Mouse (Mus musculus): Measurements from ENCODE around the gene F2. TPM values are rescaled to one million over a fixed set of nuclear protein-coding genes. Genes with fewer than 3 reads are reported as not detected.

F2 gene
- polyA plus RNA-seq, 1 experiment from 2014 or later = 0.20 TPM

- H3K27me3 ChIP-seq (ENCODE audit: insufficient read depth, poor library complexity, severe bottlenecking) = no peaks in the 10 kb centered on the region
- H3K4me1 ChIP-seq (replicated peaks) = peaks cover 2% of the 10 kb centered on the region; the same call in 1 of the 2 replicates
- peaks cover 82% of the 10 kb centered on the region for H3K36me3 ChIP-seq
- H3K4me3 ChIP-seq = no peak overlapping the region
- WGBS = 81% methylated on average over 8 of the region's 8 CpGs
- no peak for DNase-seq (ENCODE audit: low spot score)
- no peaks in the 10 kb centered on the region for H3K9me3 ChIP-seq
- H3K27ac ChIP-seq = no peak overlapping the region
Observed at GRCm38 (mm10) chr2:91656774-91657173, 20.6 kb upstream of the F2 start.

DNA sequence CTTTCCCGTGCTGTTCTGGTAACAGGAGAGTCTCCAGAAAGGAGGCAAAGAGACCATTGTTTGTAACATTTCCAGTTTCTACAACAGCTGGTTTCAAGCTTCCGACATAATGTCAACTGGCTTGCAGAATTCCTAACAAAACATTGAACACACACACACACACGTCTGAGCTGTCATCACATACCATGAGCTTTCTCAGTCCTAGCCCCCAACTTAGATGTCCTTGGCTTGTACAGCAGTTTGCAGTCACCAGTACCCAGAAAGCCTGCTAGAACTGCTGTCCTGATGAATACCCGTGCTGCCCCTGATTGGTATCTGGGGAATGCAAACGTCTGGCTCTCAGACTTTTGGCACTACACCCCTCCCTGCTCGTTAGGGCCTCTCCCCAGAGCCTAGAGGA lies 19.6 kb upstream of the F2 start:
- no peak overlapping the region for H3K27ac ChIP-seq
- H3K4me1 ChIP-seq (replicated peaks) = peaks cover 9% of the 10 kb centered on the region
- H3K27me3 ChIP-seq (ENCODE audit: insufficient read depth, poor library complexity, severe bottlenecking) = no peaks in the 10 kb centered on the region
- H3K9me3 ChIP-seq = no peaks in the 10 kb centered on the region
- WGBS = 85% methylated on average over 6 of the region's 6 CpGs
- DNase-seq (ENCODE audit: low spot score) = no peak
- H3K4me3 ChIP-seq = no peak overlapping the region
- peaks cover 74% of the 10 kb centered on the region for H3K36me3 ChIP-seq

DNA sequence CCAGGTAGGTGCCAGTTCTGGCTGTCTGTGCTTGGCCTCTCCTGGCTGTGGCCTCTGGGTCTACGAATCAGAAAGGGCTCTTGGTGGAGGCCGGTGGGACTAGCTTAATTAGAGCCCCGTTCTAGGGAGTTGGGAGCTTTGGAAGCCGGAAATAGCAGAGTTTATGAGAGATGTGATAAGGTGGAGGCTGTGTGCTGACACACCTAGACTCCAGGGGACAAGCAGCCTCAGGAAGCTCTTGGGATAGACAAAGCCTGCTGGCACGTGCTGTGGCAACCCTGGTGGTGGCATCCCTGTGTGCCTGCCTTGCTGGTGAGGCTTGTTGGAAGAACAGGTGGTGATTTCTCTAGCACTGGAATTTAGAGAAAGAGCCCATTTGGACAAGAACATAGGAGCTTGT lies 19.2 kb upstream of the F2 start:
- Histone ChIP-seq H3K4me1 (replicated peaks) (peaks cover 13% of the 10 kb centered on the region), H3K27me3 (ENCODE audit: insufficient read depth, poor library complexity, severe bottlenecking) (no peaks in the 10 kb centered on the region), H3K9me3 (no peaks in the 10 kb centered on the region), H3K36me3 (peaks cover 72% of the 10 kb centered on the region), H3K4me3 (no peak overlapping the region), H3K27ac (no peak overlapping the region)
- no peak for DNase-seq (ENCODE audit: low spot score)
- WGBS = 89% methylated on average over 5 of the region's 5 CpGs

DNA sequence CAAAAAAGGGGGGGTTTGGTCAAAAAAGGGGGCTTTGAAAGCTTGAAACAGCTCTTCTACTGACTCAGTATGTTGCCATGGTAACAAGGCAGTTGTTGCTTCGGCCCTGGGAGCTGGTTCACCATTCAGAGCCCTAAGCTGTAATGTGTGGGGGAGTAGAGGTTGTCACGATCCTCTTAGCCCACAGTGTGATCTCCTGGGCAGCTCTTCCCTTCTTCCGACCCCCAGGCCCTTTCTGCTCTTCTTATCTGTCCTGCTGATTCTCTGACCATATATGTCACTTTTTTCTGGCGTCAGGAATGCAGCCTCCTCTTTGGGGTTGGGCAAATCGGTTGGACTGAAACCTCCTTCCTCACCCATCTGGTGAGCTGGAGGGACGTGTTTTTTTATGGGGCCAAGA lies 16.6 kb upstream of the F2 start:
- Histone ChIP-seq H3K27ac (no peak overlapping the region), H3K4me3 (no peak overlapping the region), H3K27me3 (ENCODE audit: insufficient read depth, poor library complexity, severe bottlenecking) (no peaks in the 10 kb centered on the region), H3K36me3 (peaks cover 53% of the 10 kb centered on the region), H3K9me3 (no peaks in the 10 kb centered on the region), H3K4me1 (replicated peaks) (peaks cover 25% of the 10 kb centered on the region)
- WGBS = 62% methylated on average over 6 of the region's 6 CpGs
- no peak for DNase-seq (ENCODE audit: low spot score)

DNA sequence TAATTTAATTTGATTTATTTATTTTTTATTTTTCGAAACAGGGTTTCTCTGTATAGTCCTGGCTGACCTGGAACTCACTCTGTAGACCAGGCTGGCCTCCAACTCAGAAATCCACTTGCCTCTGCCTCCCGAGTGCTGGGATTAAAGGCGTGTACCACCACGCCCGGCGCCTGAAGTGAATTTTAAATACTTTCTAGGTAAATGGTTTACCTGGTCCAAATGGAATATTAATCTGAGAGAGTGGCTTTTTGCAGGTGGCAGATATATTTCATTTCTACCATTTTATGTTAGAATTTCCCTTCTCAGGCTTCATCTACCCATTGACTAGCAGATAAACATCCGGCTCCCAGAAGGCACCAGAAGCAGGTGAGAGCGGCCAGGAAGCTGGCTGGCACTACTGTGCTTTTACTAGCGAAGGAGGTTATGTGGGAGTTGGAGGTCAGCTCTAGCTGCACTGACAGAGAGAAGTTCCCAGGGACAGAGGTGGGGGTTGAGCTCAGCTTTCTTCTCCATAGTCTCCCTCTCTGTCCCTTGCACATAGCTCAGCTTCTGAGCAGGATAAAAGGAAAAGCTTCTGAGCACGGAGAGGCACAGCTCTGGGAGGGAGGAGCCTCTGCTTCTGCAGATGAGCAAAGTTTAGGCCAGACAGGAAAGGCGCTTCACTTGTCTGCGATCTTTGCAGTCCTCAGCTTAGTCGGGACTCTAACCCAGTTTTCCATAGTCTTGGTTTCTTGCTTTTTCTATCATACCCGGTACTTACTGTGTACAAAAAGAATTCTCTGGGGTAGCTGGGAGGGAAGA lies 15.4 kb upstream of the F2 start:
- no peak for DNase-seq (ENCODE audit: low spot score)
- no peak overlapping the region for H3K27ac ChIP-seq
- H3K36me3 ChIP-seq = peaks cover 53% of the 10 kb centered on the region
- no peaks in the 10 kb centered on the region for H3K9me3 ChIP-seq
- H3K4me3 ChIP-seq = no peak overlapping the region
- peaks cover 25% of the 10 kb centered on the region for H3K4me1 ChIP-seq (replicated peaks)
- no peaks in the 10 kb centered on the region for H3K27me3 ChIP-seq (ENCODE audit: insufficient read depth, poor library complexity, severe bottlenecking)
- WGBS = 89% methylated on average over 14 of the region's 14 CpGs

DNA sequence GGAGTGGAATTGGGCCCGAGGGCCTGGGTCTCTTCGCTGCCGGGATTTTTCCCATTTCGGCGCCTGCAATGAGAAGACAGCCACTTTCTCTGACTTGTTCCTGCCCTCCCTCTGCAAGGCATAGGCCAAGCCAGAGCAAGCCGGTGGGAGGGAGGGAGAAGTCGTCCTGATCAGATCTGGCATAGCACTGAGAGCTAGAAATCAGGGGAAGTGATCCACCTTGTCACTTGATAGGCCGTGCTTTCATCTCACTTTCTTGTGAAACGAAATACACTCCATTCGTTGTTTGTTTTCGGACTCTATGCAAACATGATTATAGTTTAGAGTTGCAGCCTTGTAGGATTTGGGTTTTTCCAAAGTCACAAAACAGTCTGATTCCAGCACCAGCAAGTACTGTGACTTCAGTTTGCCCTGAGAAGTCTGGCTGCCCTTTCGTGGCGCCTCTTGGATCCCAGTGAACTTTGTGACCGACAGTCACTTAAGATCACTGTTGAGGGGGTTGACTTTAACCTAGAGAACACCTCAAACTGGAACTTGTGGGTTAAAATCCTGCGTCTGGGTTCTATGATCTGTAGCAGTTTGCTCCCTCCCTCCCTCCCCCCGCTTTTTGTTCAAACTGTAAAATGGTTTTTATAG lies 14.3 kb upstream of the F2 start:
- peak overlapping the region; percentile 99 for H3K4me3 ChIP-seq
- peak overlapping the region; percentile 95 for H3K27ac ChIP-seq
- peaks cover 53% of the 10 kb centered on the region for H3K36me3 ChIP-seq
- no peaks in the 10 kb centered on the region for H3K27me3 ChIP-seq (ENCODE audit: insufficient read depth, poor library complexity, severe bottlenecking)
- DNase-seq (ENCODE audit: low spot score) = no peak
- peaks cover 25% of the 10 kb centered on the region for H3K4me1 ChIP-seq (replicated peaks)
- WGBS = 21% methylated on average over 16 of the region's 16 CpGs
- no peaks in the 10 kb centered on the region for H3K9me3 ChIP-seq

GRCm38 (mm10) chr2:91649553-91650359 lies 13.5 kb upstream of the F2 start, which contains the start of the genes Zfp408 and Arhgap1:
Zfp408 (minus strand) TSS chr2:91649791.
Arhgap1 (plus strand) TSS chr2:91649860.
- Histone ChIP-seq H3K9me3 (no peaks in the 10 kb centered on the region), H3K36me3 (peaks cover 53% of the 10 kb centered on the region)
- under 1% methylated on average over 44 of the region's 44 CpGs for WGBS

DNA sequence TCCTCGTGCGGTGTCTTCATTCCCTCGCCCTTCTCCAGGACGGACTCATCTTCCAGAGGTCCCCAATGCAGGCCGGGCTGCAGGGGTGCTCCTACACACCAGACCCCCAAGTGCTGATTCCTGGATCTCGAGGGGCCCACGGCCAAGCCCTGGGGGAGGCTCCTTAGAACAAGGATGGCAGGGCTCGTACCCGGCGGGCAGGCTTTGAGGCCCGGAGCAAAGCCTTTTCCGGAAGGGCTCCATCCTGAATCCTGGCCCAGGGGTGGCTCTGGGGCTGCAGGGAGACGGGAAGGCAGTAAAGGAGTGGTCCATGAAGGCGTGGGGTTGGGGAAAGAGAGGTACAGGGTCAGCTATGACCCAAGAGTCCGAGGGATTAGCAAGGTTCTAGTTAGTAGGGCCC lies 12.9 kb upstream of the F2 start:
- Histone ChIP-seq H3K27ac (peak overlapping the region; percentile 95), H3K4me1 (replicated peaks) (peaks cover 25% of the 10 kb centered on the region), H3K9me3 (no peaks in the 10 kb centered on the region), H3K4me3 (peak overlapping the region; percentile 99), H3K27me3 (ENCODE audit: insufficient read depth, poor library complexity, severe bottlenecking) (no peaks in the 10 kb centered on the region), H3K36me3 (peaks cover 53% of the 10 kb centered on the region)
- no peak for DNase-seq (ENCODE audit: low spot score)
- WGBS = 4% methylated on average over 15 of the region's 15 CpGs

More at GRCm38 (mm10) chr2:91649553-91650359, 13.5 kb upstream of the F2 start, which contains the start of the genes Zfp408 and Arhgap1:
- peak; percentile 98 for DNase-seq (ENCODE audit: low spot score)
- H3K4me1 ChIP-seq (replicated peaks) = peaks cover 25% of the 10 kb centered on the region
- no peaks in the 10 kb centered on the region for H3K27me3 ChIP-seq (ENCODE audit: insufficient read depth, poor library complexity, severe bottlenecking)
- H3K27ac ChIP-seq = peak within 1 kb of the TSS; percentile 95
- peak within 1 kb of the TSS; percentile 99 for H3K4me3 ChIP-seq

GRCm38 (mm10) chr2:91646733-91647132 lies 10.5 kb upstream of the F2 start:
- Histone ChIP-seq H3K4me1 (replicated peaks) (peaks cover 22% of the 10 kb centered on the region), H3K4me3 (no peak overlapping the region), H3K27ac (no peak overlapping the region), H3K36me3 (peaks cover 69% of the 10 kb centered on the region), H3K27me3 (ENCODE audit: insufficient read depth, poor library complexity, severe bottlenecking) (no peaks in the 10 kb centered on the region), H3K9me3 (no peaks in the 10 kb centered on the region)
- WGBS = 19% methylated on average over 1 of the region's 1 CpGs
- peak; percentile 58 for DNase-seq (ENCODE audit: low spot score)

DNA sequence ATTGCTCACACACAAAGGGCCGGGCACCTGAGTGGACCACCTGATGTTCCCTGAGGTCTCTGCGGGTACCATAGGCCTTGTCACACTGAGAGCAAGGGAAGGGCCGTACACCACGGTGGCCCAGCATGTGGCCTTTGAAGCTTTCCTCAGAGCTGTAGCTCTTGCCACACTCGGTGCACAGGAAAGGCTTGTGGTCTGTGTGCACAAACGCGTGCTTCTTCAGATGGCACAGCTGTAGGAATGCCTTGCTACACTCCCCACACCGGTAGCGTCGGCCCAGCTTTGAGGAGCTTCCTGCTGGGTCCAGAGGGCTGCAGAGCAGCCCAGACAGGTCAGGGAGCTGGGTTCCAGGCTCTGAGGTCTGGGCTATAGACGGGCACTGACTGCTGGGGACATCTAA lies 9.6 kb upstream of the F2 start:
- peaks cover 70% of the 10 kb centered on the region for H3K36me3 ChIP-seq
- peaks cover 16% of the 10 kb centered on the region for H3K4me1 ChIP-seq (replicated peaks)
- H3K4me3 ChIP-seq = no peak overlapping the region
- DNase-seq (ENCODE audit: low spot score) = no peak
- H3K9me3 ChIP-seq = no peaks in the 10 kb centered on the region
- H3K27ac ChIP-seq = no peak overlapping the region
- no peaks in the 10 kb centered on the region for H3K27me3 ChIP-seq (ENCODE audit: insufficient read depth, poor library complexity, severe bottlenecking)
- 95% methylated on average over 11 of the region's 11 CpGs for WGBS

- DNase-seq (ENCODE audit: low spot score) = no peak
- no peak overlapping the region for H3K27ac ChIP-seq
- 97% methylated on average over 15 of the region's 15 CpGs for WGBS
- peaks cover 12% of the 10 kb centered on the region for H3K4me1 ChIP-seq (replicated peaks)
- peaks cover 70% of the 10 kb centered on the region for H3K36me3 ChIP-seq
- H3K9me3 ChIP-seq = no peaks in the 10 kb centered on the region
- no peaks in the 10 kb centered on the region for H3K27me3 ChIP-seq (ENCODE audit: insufficient read depth, poor library complexity, severe bottlenecking)
- H3K4me3 ChIP-seq = no peak overlapping the region
Observed at GRCm38 (mm10) chr2:91645354-91645753, 9.1 kb upstream of the F2 start.

GRCm38 (mm10) chr2:91644021-91644420 lies 7.8 kb upstream of the F2 start:
- Histone ChIP-seq H3K4me3 (no peak overlapping the region), H3K36me3 (peaks cover 70% of the 10 kb centered on the region), H3K27me3 (ENCODE audit: insufficient read depth, poor library complexity, severe bottlenecking) (no peaks in the 10 kb centered on the region), H3K4me1 (replicated peaks) (peaks cover 8% of the 10 kb centered on the region), H3K27ac (no peak overlapping the region), H3K9me3 (no peaks in the 10 kb centered on the region)
- no peak for DNase-seq (ENCODE audit: low spot score)
- 94% methylated on average over 11 of the region's 11 CpGs for whole genome bisulfite sequencing
